Mouse (Mus musculus) liver, embryonic 13.5 days (tissue): ENCODE results near the gene Ly6c2. TPM values are rescaled to one million over a fixed set of nuclear protein-coding genes. Genes with fewer than 3 reads are reported as not detected.
"Not testable (repeated sequence)": the region's sequence is repeated elsewhere in the genome, so short reads cannot be mapped to it uniquely, and the experiment has no call there.

Source experiments
- ATAC-seq: fragments of 200-750 bp; cut with Nextera tagmentation; 2 replicates; pipeline ENCODE4 v1.8.0; 2017; ENCODE audit warnings: low read depth, mild to moderate bottlenecking, moderate number of reproducible peaks, moderate library complexity
- DNase-seq: peaks from one replicate; pipeline ENCODE4 v3.0.0; 2022
- H3K27ac ChIP-seq: fragments of 300-500 bp; sonication (generic); 2 replicates; pipeline ENCODE4 v1.5.1; 2015; ENCODE audit warnings: moderate library complexity, mild to moderate bottlenecking, inconsistent platforms
- H3K27me3 ChIP-seq: fragments of 300-500 bp; sonication (generic); 2 replicates; pipeline ENCODE4 v1.6.1; 2015; ENCODE audit warnings: mild to moderate bottlenecking, inconsistent platforms
- H3K36me3 ChIP-seq: fragments of 300-500 bp; sonication (generic); 2 replicates; pipeline ENCODE4 v1.6.1; 2015; ENCODE audit warnings: mild to moderate bottlenecking, inconsistent platforms
- H3K4me1 ChIP-seq: fragments of 300-500 bp; sonication (generic); replicated peaks from 2 replicates; pipeline ENCODE4 v1.6.1; 2015; ENCODE audit warnings: inconsistent platforms
- H3K4me2 ChIP-seq: fragments of 300-500 bp; sonication (generic); 2 replicates; pipeline ENCODE4 v1.6.1; 2015; ENCODE audit warnings: inconsistent platforms, mild to moderate bottlenecking, moderate library complexity
- H3K4me3 ChIP-seq: fragments of 300-500 bp; sonication (generic); replicated peaks from 2 replicates; pipeline ENCODE4 v1.5.1; 2015; ENCODE audit warnings: mild to moderate bottlenecking, inconsistent platforms
- H3K9ac ChIP-seq: fragments of 300-500 bp; sonication (generic); 2 replicates; pipeline ENCODE4 v1.6.1; 2015; ENCODE audit warnings: mild to moderate bottlenecking, inconsistent platforms
- H3K9me3 ChIP-seq: fragments of 300-500 bp; sonication (generic); replicated peaks from 2 replicates; pipeline ENCODE4 v1.6.1; 2016; ENCODE audit warnings: inconsistent platforms
- WGBS: fragments of 180-500 bp; shearing (Covaris S2); methylation state at CpG from one replicate; pipeline ENCODE4 v1.1.7; 2015; ENCODE audit not compliant: insufficient replicate concordance; 5-methylcytosine and 5-hydroxymethylcytosine counted together
- polyA plus RNA-seq: library from polyadenylated mRNA; unstranded; fragments of >200 nt; fragmentation: Nextera tagmentation; extraction: Ambion mirVana; gene quantifications from 2 replicates; pipeline ENCODE4 v1.2.1, GENCODE M21; 2015

Gene Ly6c2
- polyA plus RNA-seq, 1 experiment from 2014 or later: 10.4 TPM

DNA sequence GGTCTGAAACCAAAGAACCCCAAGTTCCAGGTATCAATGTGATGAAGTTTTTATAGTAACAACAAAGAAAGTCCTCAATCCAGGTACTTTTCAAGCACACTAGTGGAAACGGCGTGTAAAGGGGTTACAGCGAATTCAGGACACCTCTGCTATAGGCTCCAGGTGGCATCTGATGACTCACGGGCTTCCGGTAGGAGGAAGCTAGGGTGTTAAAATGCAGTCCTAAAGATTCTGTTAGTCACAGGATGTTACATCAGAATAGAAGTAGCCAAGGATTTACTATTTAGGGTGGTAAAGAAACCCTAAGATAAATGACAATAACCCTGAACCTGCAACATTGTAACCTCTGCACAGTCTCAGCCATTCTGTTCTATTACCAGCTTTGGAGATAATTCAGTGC, 5.7 kb upstream of the Ly6c2 start:
- H3K36me3 ChIP-seq, H3K27ac ChIP-seq, H3K27me3 ChIP-seq, H3K4me2 ChIP-seq, H3K9ac ChIP-seq, H3K4me1 ChIP-seq, H3K9me3 ChIP-seq, ATAC-seq, H3K4me3 ChIP-seq, DNase-seq: not testable (repeated sequence)
- 75% methylated on average over 5 of the region's 5 CpGs for WGBS

DNA sequence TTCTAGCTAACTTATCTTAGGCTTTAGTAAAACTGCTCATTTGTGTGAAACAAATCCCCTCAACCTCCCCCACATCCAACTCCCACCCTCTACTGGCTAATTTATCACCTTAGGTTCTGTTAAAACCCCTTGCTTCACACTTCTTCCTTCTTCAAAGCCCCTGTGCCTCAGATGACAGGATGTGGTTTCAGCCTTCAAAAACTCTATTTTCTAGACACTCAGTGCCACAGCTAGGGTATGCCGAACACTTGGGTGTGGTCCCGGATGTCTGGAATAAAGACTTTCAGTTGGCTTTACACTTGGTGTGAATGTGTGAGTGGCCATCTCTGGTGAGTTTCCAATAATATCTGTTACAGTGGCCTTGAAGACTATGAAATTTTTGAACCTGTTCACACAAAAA, 4.8 kb upstream of the Ly6c2 start:
- no peak for DNase-seq
- ATAC-seq: no peak

DNA sequence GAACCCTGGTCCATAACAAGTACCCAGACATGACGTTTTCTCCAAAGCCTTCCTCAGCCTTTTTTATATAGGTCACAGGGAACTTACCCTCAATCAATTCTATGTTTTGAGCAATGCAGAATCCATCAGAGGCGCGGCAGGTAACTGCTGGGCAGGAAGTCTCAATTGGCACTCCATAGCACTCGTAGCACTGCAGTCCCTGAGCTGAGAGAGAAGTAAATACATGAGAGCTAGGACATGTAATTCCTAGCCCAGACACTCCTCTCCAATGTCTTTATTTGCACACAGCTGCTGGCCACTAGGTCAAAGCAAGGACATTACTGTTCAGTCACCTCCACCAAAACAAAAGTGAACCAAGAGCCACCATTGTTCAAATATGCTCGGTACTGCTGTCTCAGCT, 1.3 kb downstream of the Ly6c2 start:
- H3K27ac ChIP-seq, ATAC-seq: not testable (repeated sequence)

More for the DNA sequence above, 4.8 kb upstream of the Ly6c2 start:
- Histone ChIP-seq H3K4me1 (no peaks in the 10 kb centered on the region), H3K4me3 (no peak overlapping the region), H3K36me3 (no peaks in the 10 kb centered on the region), H3K9me3 (no peaks in the 10 kb centered on the region), H3K9ac (no peak overlapping the region), H3K4me2 (no peak overlapping the region), H3K27ac (no peak overlapping the region), H3K27me3 (no peaks in the 10 kb centered on the region)
- 45% methylated on average over 2 of the region's 2 CpGs for WGBS

DNA sequence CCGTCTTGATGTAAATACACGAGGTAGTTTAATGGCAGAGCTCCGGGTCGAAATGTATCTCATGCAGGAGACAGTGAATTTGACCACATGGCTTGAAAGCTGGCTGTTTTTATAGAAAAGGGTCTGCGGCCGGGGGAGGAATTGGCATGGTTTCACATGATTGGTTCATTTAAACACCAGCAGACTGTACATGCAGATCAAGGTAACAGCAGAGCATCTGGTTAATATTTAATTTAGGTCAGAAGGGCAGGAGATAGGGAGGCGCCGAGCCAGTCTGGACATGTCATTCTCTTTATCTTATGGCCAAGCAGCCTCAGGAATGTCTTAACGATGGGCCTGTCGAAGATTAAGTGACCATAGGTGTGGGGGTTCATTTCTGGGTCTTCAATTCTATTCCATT, 12.5 kb downstream of the Ly6c2 start:
- Histone ChIP-seq H3K9ac (no peak overlapping the region), H3K36me3 (no peaks in the 10 kb centered on the region), H3K4me1 (no peaks in the 10 kb centered on the region), H3K27me3 (no peaks in the 10 kb centered on the region), H3K4me3 (no peak overlapping the region), H3K9me3 (no peaks in the 10 kb centered on the region), H3K4me2 (no peak overlapping the region), H3K27ac (no peak overlapping the region)
- ATAC-seq: no peak
- DNase-seq: no peak
- 60% methylated on average over 10 of the region's 10 CpGs for WGBS

More for the DNA sequence above, 1.3 kb downstream of the Ly6c2 start:
- not testable (repeated sequence) for DNase-seq, H3K36me3 ChIP-seq, H3K4me3 ChIP-seq, H3K9ac ChIP-seq, H3K9me3 ChIP-seq, H3K4me2 ChIP-seq, H3K4me1 ChIP-seq, H3K27me3 ChIP-seq
- WGBS: 63% methylated on average over 2 of the region's 5 CpGs

DNA sequence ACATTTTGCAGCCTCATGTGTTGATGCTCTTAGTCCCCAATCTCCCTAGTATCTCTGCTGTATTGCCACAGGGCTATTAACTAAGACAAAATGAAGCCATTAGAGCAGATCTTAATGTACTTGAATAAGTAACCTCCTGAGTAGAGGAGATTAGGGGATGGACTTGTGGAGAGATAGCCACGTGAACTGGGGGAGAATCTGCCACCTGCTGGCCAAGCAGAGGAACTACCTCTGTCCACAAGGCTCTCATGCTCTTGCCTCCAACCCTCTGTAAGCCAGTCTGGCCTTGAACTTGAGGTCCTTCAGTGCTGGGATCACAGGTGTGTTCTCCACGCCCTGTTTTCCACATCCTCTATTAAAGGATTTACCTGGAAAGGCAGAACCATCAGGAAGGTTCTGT, 23.7 kb downstream of the Ly6c2 start:
- H3K4me2 ChIP-seq, DNase-seq, ATAC-seq, H3K27ac ChIP-seq, H3K27me3 ChIP-seq, H3K4me3 ChIP-seq, H3K9ac ChIP-seq, H3K9me3 ChIP-seq, H3K36me3 ChIP-seq, H3K4me1 ChIP-seq: not testable (repeated sequence)
- WGBS: 5% methylated on average over 2 of the region's 2 CpGs

DNA sequence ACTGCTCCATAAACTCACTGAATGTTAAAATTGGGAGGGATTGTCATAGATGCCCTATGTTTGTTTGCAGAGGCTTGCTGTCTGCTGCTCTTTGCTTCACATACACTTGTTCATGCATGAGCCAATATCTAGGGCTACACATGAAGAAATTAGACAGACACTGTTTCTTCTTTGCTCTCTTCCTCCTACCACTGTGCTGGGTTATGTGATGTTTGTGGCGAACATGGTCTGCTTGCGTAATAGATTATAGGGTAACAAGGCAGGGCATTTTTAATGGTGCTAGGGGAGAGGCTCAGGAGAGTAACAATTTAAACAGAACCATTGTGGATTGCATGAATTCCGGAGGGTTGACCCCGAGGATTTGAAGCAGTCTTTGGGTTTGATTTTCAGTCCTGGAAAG, 41.8 kb downstream of the Ly6c2 start:
- ATAC-seq: no peak
- Histone ChIP-seq H3K9me3 (no peaks in the 10 kb centered on the region), H3K27ac (no peak overlapping the region), H3K27me3 (no peaks in the 10 kb centered on the region), H3K4me1 (no peaks in the 10 kb centered on the region), H3K4me3 (no peak overlapping the region), H3K36me3 (no peaks in the 10 kb centered on the region), H3K9ac (no peak overlapping the region), H3K4me2 (no peak overlapping the region)
- WGBS: 58% methylated on average over 4 of the region's 4 CpGs
- no peak for DNase-seq

DNA sequence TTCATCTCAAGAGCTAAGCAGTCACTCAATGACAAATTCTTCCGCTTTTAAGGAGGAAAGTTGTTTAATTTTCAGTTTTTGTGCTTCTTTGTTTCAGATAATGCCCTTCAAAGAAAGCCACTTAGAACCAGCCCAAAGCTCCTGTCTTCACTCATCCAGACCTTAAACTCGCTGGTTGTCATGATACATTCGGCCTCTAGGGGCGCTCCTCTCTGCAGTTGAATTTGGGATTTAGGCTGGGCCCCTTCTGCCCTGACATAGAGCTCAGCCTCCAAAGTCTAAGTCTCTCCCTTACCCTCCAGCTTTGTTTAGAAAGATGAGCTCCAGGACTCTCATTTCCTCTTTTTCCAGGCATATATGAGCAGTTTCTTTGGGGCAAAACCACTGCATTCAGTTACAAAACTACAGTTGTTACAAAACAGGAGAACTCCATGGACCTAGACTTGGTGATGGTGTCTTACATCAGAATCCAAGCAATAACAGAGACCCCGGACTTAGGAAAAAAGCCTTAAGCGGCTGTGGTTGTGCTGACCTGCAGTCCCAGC, 49.7 kb downstream of the Ly6c2 start:
- H3K4me3 ChIP-seq, H3K9me3 ChIP-seq, ATAC-seq, H3K4me2 ChIP-seq, H3K36me3 ChIP-seq, H3K27ac ChIP-seq, H3K9ac ChIP-seq, H3K4me1 ChIP-seq, H3K27me3 ChIP-seq: not testable (repeated sequence)
- DNase-seq: peak; percentile 1
- WGBS: 23% methylated on average over 6 of the region's 6 CpGs

DNA sequence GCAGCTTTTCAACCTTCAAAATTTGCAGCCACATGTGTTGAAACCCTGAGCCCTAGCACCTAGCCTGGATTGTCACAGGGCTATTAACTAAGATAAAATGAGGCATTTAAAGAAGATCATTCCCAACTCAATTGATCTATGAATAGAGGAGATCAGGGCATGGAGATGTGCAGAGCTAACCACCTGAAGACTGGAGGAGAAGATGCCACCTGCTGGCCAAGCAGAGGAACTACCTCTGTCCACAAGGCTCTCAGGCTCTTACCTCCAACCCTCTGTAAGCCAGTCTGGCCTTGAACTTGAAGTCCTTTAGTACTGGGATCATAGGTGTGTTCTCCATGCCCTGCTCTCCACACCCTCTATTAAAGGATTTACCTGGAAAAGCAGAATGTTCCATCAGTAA, 51.3 kb downstream of the Ly6c2 start:
- H3K4me2 ChIP-seq: no peak overlapping the region
- H3K27me3 ChIP-seq: no peaks in the 10 kb centered on the region
- H3K36me3 ChIP-seq: no peaks in the 10 kb centered on the region
- H3K4me1 ChIP-seq: no peaks in the 10 kb centered on the region
- ATAC-seq (no peak), DNase-seq (no peak)
- no peak overlapping the region for H3K27ac ChIP-seq
- H3K9me3 ChIP-seq: no peaks in the 10 kb centered on the region
- no peak overlapping the region for H3K4me3 ChIP-seq
- no peak overlapping the region for H3K9ac ChIP-seq

Other genes with a start within 250 kb of the Ly6c2 start
- 0.03 TPM in 1 of 2 replicates, not detected in the other for gene 2010109I03Rik, start 214.9 kb downstream of the Ly6c2 start, polyA plus RNA-seq
- not detected in 2 replicates for gene Ly6i, start 128.5 kb downstream of the Ly6c2 start, polyA plus RNA-seq
- 2.9 and 3.3 TPM in 2 replicates for gene Ly6a, start 113.9 kb downstream of the Ly6c2 start, polyA plus RNA-seq
- gene Ly6c1, start 63.1 kb downstream of the Ly6c2 start, polyA plus RNA-seq: 0.48 and 0.60 TPM in 2 replicates
- gene Ly6g, start 43.3 kb upstream of the Ly6c2 start, polyA plus RNA-seq: 0.22 and 0.41 TPM in 2 replicates
- 1.4 and 1.5 TPM in 2 replicates for gene BC025446, start 104.4 kb upstream of the Ly6c2 start, polyA plus RNA-seq
- gene Ly6f, start 156.5 kb upstream of the Ly6c2 start, polyA plus RNA-seq: not detected in 2 replicates